9 mouse cellular contexts compared by ENCODE assay signal in the genomic region with DNA sequence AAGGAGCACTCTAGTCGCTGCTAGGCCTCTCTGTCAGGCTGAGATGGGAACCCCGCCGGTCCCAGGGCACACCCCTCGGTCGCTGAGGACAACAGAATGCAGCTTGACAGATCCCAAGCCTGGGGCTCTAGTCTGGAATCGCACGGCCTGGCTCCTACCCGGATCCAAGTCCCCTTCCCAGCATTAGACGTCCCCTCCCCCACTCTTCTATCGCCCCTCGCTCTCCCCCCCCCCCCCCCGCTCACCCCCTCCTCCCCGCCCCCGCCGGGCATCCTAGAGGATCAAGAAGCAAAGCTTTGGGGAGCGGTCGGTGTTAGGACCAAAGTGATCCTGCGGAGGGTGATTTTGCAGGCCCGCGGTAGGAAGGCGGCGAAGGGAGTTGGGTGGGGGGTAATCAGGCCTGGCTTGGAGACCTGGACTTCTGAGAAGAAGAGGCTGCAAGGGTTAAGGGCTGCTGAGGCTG. TPM values are rescaled to one million over a fixed set of nuclear protein-coding genes. Genes with fewer than 3 reads are reported as not detected.
DNase-seq lines count a peak whose midpoint lies in the region; ATAC-seq and TF ChIP-seq lines count a peak whose summit lies in the region.
"Had no signal": no experiment of that assay in that cellular context is flagged by ENCODE, and none has a peak within 500 bp of the region (broad histone marks: within the 10 kb centered on the region; RNA-seq: fewer than 3 reads in every experiment).

No protein-coding gene starts in this region.

- TF ChIP-seq CTCF in G1E (IDR thresholded peaks at IDR 0.05; ENCODE audit: low read depth, low read length), result no peak

- H3K27ac ChIP-seq in heart, embryonic 10.5 days, result peak overlapping the region; percentile 91
- H3K27ac ChIP-seq in embryonic facial prominence, embryonic 12.5 days, result peak overlapping the region; percentile 79
- peak overlapping the region; percentile 99 for H3K27ac ChIP-seq in hindbrain, embryonic 15.5 days (replicated peaks)

- no peak for DNase-seq in heart, embryonic 10.5 days (ENCODE audit: low spot score)
- no peak for DNase-seq in heart, adult 8-10 months (ENCODE audit: low spot score)
- DNase-seq in G1E (ENCODE audit: low spot score), result no peak
- DNase-seq in lung, postnatal 10 days, result peak; percentile 32
- DNase-seq in left cerebral cortex, adult 11 months (ENCODE audit: low spot score), result no peak
- DNase-seq in thymus, postnatal 4 days, result no peak

- ATAC-seq in G1E (ENCODE audit: extremely low read depth, insufficient number of reproducible peaks, low FRiP score, poor library complexity, severe bottlenecking), result no peak
- ATAC-seq in embryonic facial prominence, embryonic 12.5 days (ENCODE audit: insufficient number of reproducible peaks, insufficient read depth, low FRiP score, low TSS enrichment), result no peak; the same call in 1 of the 2 replicates
- ATAC-seq in hindbrain, embryonic 15.5 days (ENCODE audit: low FRiP score, low read depth), result peak; percentile 62

- H3K4me3 ChIP-seq in heart, embryonic 10.5 days, result peak overlapping the region; percentile 87
- H3K4me3 ChIP-seq in G1E (ENCODE audit: low read depth, low read length), result peak overlapping the region; percentile 72
- peak overlapping the region; percentile 66 for H3K4me3 ChIP-seq in embryonic facial prominence, embryonic 12.5 days
- H3K4me3 ChIP-seq in hindbrain, embryonic 15.5 days, result peak overlapping the region; percentile 56

- H3K9ac ChIP-seq in embryonic facial prominence, embryonic 12.5 days, result peak overlapping the region; percentile 78
- H3K9ac ChIP-seq in hindbrain, embryonic 15.5 days, result peak overlapping the region; percentile 66

- H3K27me3 ChIP-seq in heart, embryonic 10.5 days (ENCODE audit: insufficient read depth, poor library complexity, severe bottlenecking), result no peaks in the 10 kb centered on the region
- peaks cover 15% of the 10 kb centered on the region for H3K27me3 ChIP-seq in G1E (ENCODE audit: insufficient read depth, low read length)
- no peaks in the 10 kb centered on the region for H3K27me3 ChIP-seq in embryonic facial prominence, embryonic 12.5 days
- no peaks in the 10 kb centered on the region for H3K27me3 ChIP-seq in hindbrain, embryonic 15.5 days
- H3K27me3 ChIP-seq: Patski had no signal

- H3K9me3 ChIP-seq in heart, embryonic 10.5 days, result no peaks in the 10 kb centered on the region
- H3K9me3 ChIP-seq in G1E (replicated peaks), result no peaks in the 10 kb centered on the region
- no peaks in the 10 kb centered on the region for H3K9me3 ChIP-seq in embryonic facial prominence, embryonic 12.5 days
- no peaks in the 10 kb centered on the region for H3K9me3 ChIP-seq in hindbrain, embryonic 15.5 days

- peak overlapping the region; percentile 76 for H3K4me2 ChIP-seq in embryonic facial prominence, embryonic 12.5 days (replicated peaks)
- H3K4me2 ChIP-seq in hindbrain, embryonic 15.5 days, result peak overlapping the region; percentile 73

- H3K36me3 ChIP-seq in heart, embryonic 10.5 days, result no peaks in the 10 kb centered on the region
- no peaks in the 10 kb centered on the region for H3K36me3 ChIP-seq in G1E (replicated peaks)
- H3K36me3 ChIP-seq in embryonic facial prominence, embryonic 12.5 days, result no peaks in the 10 kb centered on the region
- H3K36me3 ChIP-seq in hindbrain, embryonic 15.5 days, result no peaks in the 10 kb centered on the region

- peaks cover 16% of the 10 kb centered on the region for H3K4me1 ChIP-seq in heart, embryonic 10.5 days
- H3K4me1 ChIP-seq in G1E (ENCODE audit: insufficient read depth, low read depth, low read length), result peaks cover 10% of the 10 kb centered on the region
- H3K4me1 ChIP-seq in embryonic facial prominence, embryonic 12.5 days, result peaks cover 29% of the 10 kb centered on the region
- H3K4me1 ChIP-seq in hindbrain, embryonic 15.5 days (replicated peaks), result peaks cover 44% of the 10 kb centered on the region

- WGBS in heart, embryonic 10.5 days, result 0% methylated on average over 19 of the region's 22 CpGs
- 1% methylated on average over 12 of the region's 22 CpGs for WGBS in embryonic facial prominence, embryonic 12.5 days
- under 1% methylated on average over 20 of the region's 22 CpGs for WGBS in hindbrain, embryonic 15.5 days

RNA-seq across cellular contexts. Expression of a gene that starts 0.8 kb away (rescaled TPM):
- 68.6 and 70.6 TPM in 2 replicates for polyA plus RNA-seq in heart, embryonic 10.5 days (2016; fragmentation: Nextera tagmentation; extraction: Ambion mirVana)
- total RNA-seq in heart, adult 8-10 months (2022), result 100 to 1,000 TPM; 118 to 143 (median 136) TPM
- total RNA-seq in G1E (2014; fragmentation: Nextera tagmentation) (not detected in 2 replicates), G1E (2017) (0.27 and 0.64 TPM in 2 replicates)
- polyA plus RNA-seq in G1E (2012), result 0.02 and 0.03 TPM in 2 replicates
- 77.5 and 84.7 TPM in 2 replicates for polyA plus RNA-seq in embryonic facial prominence, embryonic 12.5 days (2016; fragmentation: Nextera tagmentation; extraction: Ambion mirVana)
- 294 and 330 TPM in 2 replicates for polyA plus RNA-seq in hindbrain, embryonic 15.5 days (2015; fragmentation: Nextera tagmentation; extraction: Ambion mirVana)

RNA-seq across cellular contexts. Expression of a gene that starts 19.3 kb away (rescaled TPM):
- 0.43 and 7.4 TPM in 2 replicates for polyA plus RNA-seq in heart, embryonic 10.5 days (2016; fragmentation: Nextera tagmentation; extraction: Ambion mirVana)
- under 1 TPM in 1 of 4 experiments, not detected in 3; 0.28 TPM for total RNA-seq in heart, adult 8-10 months (2022)
- total RNA-seq in G1E (2014; fragmentation: Nextera tagmentation), result not detected in 2 replicates
- total RNA-seq in G1E (2017), result not detected in 2 replicates
- not detected in 2 replicates for polyA plus RNA-seq in G1E (2012)
- 0.52 and 0.59 TPM in 2 replicates for polyA plus RNA-seq in embryonic facial prominence, embryonic 12.5 days (2016; fragmentation: Nextera tagmentation; extraction: Ambion mirVana)
- polyA plus RNA-seq in hindbrain, embryonic 15.5 days (2015; fragmentation: Nextera tagmentation; extraction: Ambion mirVana), result 0.39 TPM in 1 of 2 replicates, not detected in the other

RNA-seq across cellular contexts. Expression of a gene that starts 26.5 kb away (rescaled TPM):
- polyA plus RNA-seq in heart, embryonic 10.5 days (2016; fragmentation: Nextera tagmentation; extraction: Ambion mirVana), result 39.9 and 60.4 TPM in 2 replicates
- total RNA-seq in heart, adult 8-10 months (2022), result 100 to 1,000 TPM; 168 to 182 (median 178) TPM
- total RNA-seq in G1E (2014; fragmentation: Nextera tagmentation) (19.2 and 23.7 TPM in 2 replicates), G1E (2017) (14.5 and 22.4 TPM in 2 replicates)
- 12.0 and 12.8 TPM in 2 replicates for polyA plus RNA-seq in G1E (2012)
- 40.8 and 41.4 TPM in 2 replicates for polyA plus RNA-seq in embryonic facial prominence, embryonic 12.5 days (2016; fragmentation: Nextera tagmentation; extraction: Ambion mirVana)
- 88.5 and 94.2 TPM in 2 replicates for polyA plus RNA-seq in hindbrain, embryonic 15.5 days (2015; fragmentation: Nextera tagmentation; extraction: Ambion mirVana)

RNA-seq across cellular contexts. Expression of a gene that starts 52.7 kb away (rescaled TPM):
- polyA plus RNA-seq in heart, embryonic 10.5 days (2016; fragmentation: Nextera tagmentation; extraction: Ambion mirVana), result 30.3 and 32.6 TPM in 2 replicates
- total RNA-seq in heart, adult 8-10 months (2022), result 10 to 100 TPM; 21.2 to 26.8 (median 23.5) TPM
- total RNA-seq in G1E (2014; fragmentation: Nextera tagmentation) (12.0 and 16.7 TPM in 2 replicates), G1E (2017) (9.3 and 11.5 TPM in 2 replicates)
- 4.6 and 5.3 TPM in 2 replicates for polyA plus RNA-seq in G1E (2012)
- 44.0 and 45.9 TPM in 2 replicates for polyA plus RNA-seq in embryonic facial prominence, embryonic 12.5 days (2016; fragmentation: Nextera tagmentation; extraction: Ambion mirVana)
- polyA plus RNA-seq in hindbrain, embryonic 15.5 days (2015; fragmentation: Nextera tagmentation; extraction: Ambion mirVana), result 106 and 112 TPM in 2 replicates

RNA-seq across cellular contexts. Expression of a gene that starts 59.2 kb away (rescaled TPM):
- polyA plus RNA-seq in heart, embryonic 10.5 days (2016; fragmentation: Nextera tagmentation; extraction: Ambion mirVana), result 179 and 200 TPM in 2 replicates
- total RNA-seq in heart, adult 8-10 months (2022), result 10 to 100 TPM; 75.1 to 86.0 (median 79.7) TPM
- total RNA-seq in G1E (2014; fragmentation: Nextera tagmentation) (24.0 and 53.0 TPM in 2 replicates), G1E (2017) (131 and 174 TPM in 2 replicates)
- 261 and 308 TPM in 2 replicates for polyA plus RNA-seq in G1E (2012)
- polyA plus RNA-seq in embryonic facial prominence, embryonic 12.5 days (2016; fragmentation: Nextera tagmentation; extraction: Ambion mirVana), result 154 and 170 TPM in 2 replicates
- polyA plus RNA-seq in hindbrain, embryonic 15.5 days (2015; fragmentation: Nextera tagmentation; extraction: Ambion mirVana), result 145 and 150 TPM in 2 replicates

Comparison
In these comparisons a context has a peak if more than half of its experiments do, and no peak if none do; other contexts are left out.
1. RNA of a gene that starts 0.8 kb away (polyA plus RNA-seq): 294 to 330 TPM in hindbrain, embryonic 15.5 days, 77.5 to 84.7 TPM in embryonic facial prominence, embryonic 12.5 days and 68.6 to 70.6 TPM in heart, embryonic 10.5 days; 0.02 to 0.03 TPM in G1E; every median in the first group is over 10 times any median in the second.
2. Peak in every context shown above with its lines, with median percentiles within 50 percentile points of each other: H3K27ac ChIP-seq and H3K4me3 ChIP-seq.